Mouse (Mus musculus): ENCODE measurements at regions not wholly inside any gene's neighbourhood (a gene's known extent, or its start where the extent isn't known, plus 50 kb on each side); places are given as distances from the start of the nearest gene placed in this dataset.

- TF ChIP-seq MYOG (IDR thresholded peaks at IDR 0.05; ENCODE audit: control insufficient read depth, extremely low read depth, insufficient read length): no peak
- no peak for TF ChIP-seq FOSL1 (IDR thresholded peaks at IDR 0.05; ENCODE audit: insufficient read depth, low read length, poor library complexity, severe bottlenecking)
- TF ChIP-seq CEBPB (IDR thresholded peaks at IDR 0.05; ENCODE audit: low read depth): no peak
- no peak for TF ChIP-seq CTCF (IDR thresholded peaks at IDR 0.05; ENCODE audit: control insufficient read depth, insufficient read depth, insufficient read length)
- TF ChIP-seq MAX (IDR thresholded peaks at IDR 0.05): no peak
- no peak for TF ChIP-seq USF1 (IDR thresholded peaks at IDR 0.05; ENCODE audit: low read depth)
- no peak for TF ChIP-seq MYOD1 (IDR thresholded peaks at IDR 0.05; ENCODE audit: control insufficient read depth, insufficient read length, low read depth)
- Histone ChIP-seq H3K36me3 (ENCODE audit: control insufficient read depth, insufficient read depth) (no peaks in the 10 kb centered on the region), H3K27me3 (ENCODE audit: control insufficient read depth, insufficient read depth, insufficient read length) (no peaks in the 10 kb centered on the region), H3K79me2 (ENCODE audit: control insufficient read depth, insufficient read depth) (no peaks in the 10 kb centered on the region), H3ac (ENCODE audit: control insufficient read depth, insufficient read length, low read depth) (no peak overlapping the region), H3K4me3 (ENCODE audit: insufficient read depth, poor library complexity, severe bottlenecking) (no peak overlapping the region), H3K79me3 (ENCODE audit: low read depth) (no peaks in the 10 kb centered on the region)
Measured at GRCm38 (mm10) chr2:75114375-75114774, 288.8 kb downstream of the Mtx2 start.

GRCm38 (mm10) chr2:75118348-75118926, 292.8 kb downstream of the Mtx2 start:
- H3K4me3 ChIP-seq (ENCODE audit: insufficient read depth, poor library complexity, severe bottlenecking): no peak overlapping the region
- H3K36me3 ChIP-seq (ENCODE audit: control insufficient read depth, insufficient read depth): no peaks in the 10 kb centered on the region
- H3K79me2 ChIP-seq (ENCODE audit: control insufficient read depth, insufficient read depth): no peaks in the 10 kb centered on the region
- H3K79me3 ChIP-seq (ENCODE audit: low read depth): no peaks in the 10 kb centered on the region
- H3ac ChIP-seq (ENCODE audit: control insufficient read depth, insufficient read length, low read depth): no peak overlapping the region
- no peaks in the 10 kb centered on the region for H3K27me3 ChIP-seq (ENCODE audit: control insufficient read depth, insufficient read depth, insufficient read length)
- TF ChIP-seq MYOG (IDR thresholded peaks at IDR 0.05; ENCODE audit: control insufficient read depth, extremely low read depth, insufficient read length) (no peak), FOSL1 (IDR thresholded peaks at IDR 0.05; ENCODE audit: insufficient read depth, low read length, poor library complexity, severe bottlenecking) (no peak), CTCF (IDR thresholded peaks at IDR 0.05; ENCODE audit: control insufficient read depth, insufficient read depth, insufficient read length) (no peak), USF1 (IDR thresholded peaks at IDR 0.05; ENCODE audit: low read depth) (no peak), MAX (IDR thresholded peaks at IDR 0.05) (no peak), CEBPB (IDR thresholded peaks at IDR 0.05; ENCODE audit: low read depth) (no peak), MYOD1 (IDR thresholded peaks at IDR 0.05; ENCODE audit: control insufficient read depth, insufficient read length, low read depth) (no peak)

- Histone ChIP-seq H3K79me3 (ENCODE audit: low read depth) (no peaks in the 10 kb centered on the region), H3K27me3 (ENCODE audit: control insufficient read depth, insufficient read depth, insufficient read length) (no peaks in the 10 kb centered on the region), H3ac (ENCODE audit: control insufficient read depth, insufficient read length, low read depth) (no peak overlapping the region), H3K4me3 (ENCODE audit: insufficient read depth, poor library complexity, severe bottlenecking) (no peak overlapping the region), H3K36me3 (ENCODE audit: control insufficient read depth, insufficient read depth) (no peaks in the 10 kb centered on the region), H3K79me2 (ENCODE audit: control insufficient read depth, insufficient read depth) (no peaks in the 10 kb centered on the region)
- TF ChIP-seq MYOG (IDR thresholded peaks at IDR 0.05; ENCODE audit: control insufficient read depth, extremely low read depth, insufficient read length) (no peak), MAX (IDR thresholded peaks at IDR 0.05) (no peak), FOSL1 (IDR thresholded peaks at IDR 0.05; ENCODE audit: insufficient read depth, low read length, poor library complexity, severe bottlenecking) (no peak), CEBPB (IDR thresholded peaks at IDR 0.05; ENCODE audit: low read depth) (no peak), USF1 (IDR thresholded peaks at IDR 0.05; ENCODE audit: low read depth) (no peak), MYOD1 (IDR thresholded peaks at IDR 0.05; ENCODE audit: control insufficient read depth, insufficient read length, low read depth) (no peak), CTCF (IDR thresholded peaks at IDR 0.05; ENCODE audit: control insufficient read depth, insufficient read depth, insufficient read length) (no peak)
Measured at GRCm38 (mm10) chr2:75119599-75119998, 294.0 kb downstream of the Mtx2 start.

- H3K79me3 ChIP-seq (ENCODE audit: low read depth): no peaks in the 10 kb centered on the region
- H3ac ChIP-seq (ENCODE audit: control insufficient read depth, insufficient read length, low read depth): no peak overlapping the region
- H3K36me3 ChIP-seq (ENCODE audit: control insufficient read depth, insufficient read depth): no peaks in the 10 kb centered on the region
- TF ChIP-seq CEBPB (IDR thresholded peaks at IDR 0.05; ENCODE audit: low read depth) (no peak), CTCF (IDR thresholded peaks at IDR 0.05; ENCODE audit: control insufficient read depth, insufficient read depth, insufficient read length) (no peak), MAX (IDR thresholded peaks at IDR 0.05) (no peak), MYOG (IDR thresholded peaks at IDR 0.05; ENCODE audit: control insufficient read depth, extremely low read depth, insufficient read length) (no peak), USF1 (IDR thresholded peaks at IDR 0.05; ENCODE audit: low read depth) (no peak), FOSL1 (IDR thresholded peaks at IDR 0.05; ENCODE audit: insufficient read depth, low read length, poor library complexity, severe bottlenecking) (no peak), MYOD1 (IDR thresholded peaks at IDR 0.05; ENCODE audit: control insufficient read depth, insufficient read length, low read depth) (no peak)
- H3K79me2 ChIP-seq (ENCODE audit: control insufficient read depth, insufficient read depth): no peaks in the 10 kb centered on the region
- no peak overlapping the region for H3K4me3 ChIP-seq (ENCODE audit: insufficient read depth, poor library complexity, severe bottlenecking)
- H3K27me3 ChIP-seq (ENCODE audit: control insufficient read depth, insufficient read depth, insufficient read length): peaks cover 18% of the 10 kb centered on the region
Measured at GRCm38 (mm10) chr2:75133298-75134080, 307.9 kb downstream of the Mtx2 start.

GRCm38 (mm10) chr2:75136618-75137017, 311.0 kb downstream of the Mtx2 start:
- H3ac ChIP-seq (ENCODE audit: control insufficient read depth, insufficient read length, low read depth): no peak overlapping the region
- TF ChIP-seq CTCF (IDR thresholded peaks at IDR 0.05; ENCODE audit: control insufficient read depth, insufficient read depth, insufficient read length): no peak
- TF ChIP-seq USF1 (IDR thresholded peaks at IDR 0.05; ENCODE audit: low read depth): no peak
- no peak for TF ChIP-seq FOSL1 (IDR thresholded peaks at IDR 0.05; ENCODE audit: insufficient read depth, low read length, poor library complexity, severe bottlenecking)
- TF ChIP-seq MYOD1 (IDR thresholded peaks at IDR 0.05; ENCODE audit: control insufficient read depth, insufficient read length, low read depth): no peak
- no peak for TF ChIP-seq MAX (IDR thresholded peaks at IDR 0.05)
- TF ChIP-seq MYOG (IDR thresholded peaks at IDR 0.05; ENCODE audit: control insufficient read depth, extremely low read depth, insufficient read length): no peak
- TF ChIP-seq CEBPB (IDR thresholded peaks at IDR 0.05; ENCODE audit: low read depth): no peak
- no peaks in the 10 kb centered on the region for H3K79me3 ChIP-seq (ENCODE audit: low read depth)
- H3K36me3 ChIP-seq (ENCODE audit: control insufficient read depth, insufficient read depth): no peaks in the 10 kb centered on the region
- H3K79me2 ChIP-seq (ENCODE audit: control insufficient read depth, insufficient read depth): no peaks in the 10 kb centered on the region
- H3K4me3 ChIP-seq (ENCODE audit: insufficient read depth, poor library complexity, severe bottlenecking): no peak overlapping the region
- peaks cover 23% of the 10 kb centered on the region for H3K27me3 ChIP-seq (ENCODE audit: control insufficient read depth, insufficient read depth, insufficient read length)

All from C2C12 (cell line).